Mouse (Mus musculus) brain, embryonic 14.5 days (tissue): ENCODE measurements around the gene Ctcf. TPM values are rescaled to one million over a fixed set of nuclear protein-coding genes. Genes with fewer than 3 reads are reported as not detected.
A peak's percentile ranks its signal among the peaks of the same experiment; 100 is the strongest.

Source experiments
- DNase-seq: peaks from one replicate; pipeline ENCODE4 v3.0.0-alpha.2; 2011; ENCODE audit warnings: low read depth
- CTCF ChIP-seq: fragments of 200-500 bp; IDR thresholded peaks from 2 replicates; pipeline ENCODE4 v1.5.1; 2012; ENCODE audit warnings: inconsistent platforms, mild to moderate bottlenecking, moderate library complexity, borderline replicate concordance; ENCODE audit not compliant: insufficient read depth, insufficient read length; ENCODE audit errors: extremely low read depth
- POLR2A ChIP-seq: fragments of 200-500 bp; IDR thresholded peaks from 2 replicates; pipeline ENCODE4 v1.6.1; 2012; ENCODE audit warnings: mild to moderate bottlenecking, inconsistent platforms, borderline replicate concordance; ENCODE audit not compliant: poor library complexity, insufficient read depth, insufficient read length, severe bottlenecking; ENCODE audit errors: extremely low read depth
- polyA plus RNA-seq: library from polyadenylated mRNA; depleted of rRNA; stranded (reverse); fragments of >200 nt; gene quantifications from 2 replicates; pipeline ENCODE4 v1.2.3, GENCODE M21; 2012

The Ctcf gene
- polyA plus RNA-seq, 1 experiment: 54.8 TPM

DNA sequence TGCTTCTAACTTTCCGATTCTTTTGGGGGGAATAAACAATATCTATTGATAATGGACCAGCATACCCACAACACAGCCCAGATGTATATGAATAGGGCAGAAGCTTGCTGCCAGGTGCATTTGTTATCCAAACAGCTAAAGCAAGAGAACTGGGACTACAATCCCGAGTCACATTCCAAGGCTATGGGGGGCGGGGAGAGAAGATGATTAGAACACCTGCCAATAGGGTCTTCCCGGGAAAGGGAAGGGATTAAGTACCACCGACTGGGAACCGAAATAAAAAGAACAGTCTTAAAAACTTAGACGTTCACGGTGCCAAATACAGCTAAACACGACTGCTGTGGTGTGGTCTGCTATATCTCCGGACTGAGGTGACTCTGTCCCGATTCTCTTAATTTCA is 887 bp upstream of the Ctcf start:
- TF ChIP-seq CTCF (no peak), POLR2A (no peak)
- no peak for DNase-seq

DNA sequence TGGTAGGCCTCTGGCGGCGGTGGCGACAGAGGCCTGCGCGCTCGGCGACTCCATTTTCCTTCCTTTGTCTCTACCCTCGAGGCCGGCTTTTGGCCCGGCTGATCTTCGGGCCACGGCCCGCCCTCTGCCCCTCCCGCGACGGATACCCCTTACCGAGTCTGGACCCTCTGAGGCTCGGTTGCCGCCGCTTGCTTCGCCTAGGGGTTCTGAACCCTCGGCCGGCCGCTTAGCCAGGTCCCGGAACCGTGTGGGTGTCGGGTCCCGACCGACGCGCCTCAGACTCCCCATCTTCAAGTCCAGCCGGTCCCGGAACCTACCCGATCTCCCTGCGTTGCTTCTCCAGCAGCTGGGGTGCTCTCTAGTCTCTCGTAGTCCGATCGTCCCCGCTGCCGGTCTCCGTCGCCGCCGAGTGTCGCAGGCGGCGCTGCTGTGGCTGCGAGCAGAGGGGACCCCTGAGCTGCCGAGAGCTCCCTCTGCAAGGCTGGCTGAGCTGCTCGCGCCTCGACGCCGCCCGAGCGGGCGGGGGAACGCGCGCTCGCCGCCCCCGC is 669 bp downstream of the Ctcf start, which contains the start of gene Agrp:
TSS of gene Agrp (minus strand) at position 431 of the 548 bp plus-strand sequence.
- DNase-seq: peak; percentile 76
- TF ChIP-seq CTCF: no peak
- peak; percentile 76 for TF ChIP-seq POLR2A

DNA sequence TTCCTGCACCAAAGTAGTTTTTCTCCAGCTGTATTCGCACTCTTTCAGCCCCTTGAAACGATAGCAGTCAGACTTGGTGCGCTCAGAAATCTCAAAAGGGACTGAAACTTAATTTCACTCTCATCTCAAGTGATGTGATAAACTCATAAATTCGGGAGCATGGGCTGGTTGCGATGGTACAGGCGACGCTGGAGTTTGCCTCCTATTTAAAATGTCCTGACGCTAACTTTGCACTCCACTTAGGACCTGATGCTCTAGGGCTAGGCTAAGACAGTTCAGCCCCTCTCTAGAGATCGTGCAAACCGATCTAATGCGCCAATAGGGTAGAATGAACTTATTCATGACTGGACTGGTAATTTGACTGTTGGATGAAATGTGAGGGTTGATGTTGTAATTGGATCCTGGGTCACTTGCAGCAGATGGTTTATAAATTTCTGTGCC is 1.3 kb downstream of the Ctcf start:
- TF ChIP-seq POLR2A (no peak), CTCF (no peak)
- DNase-seq: peak; percentile 64

DNA sequence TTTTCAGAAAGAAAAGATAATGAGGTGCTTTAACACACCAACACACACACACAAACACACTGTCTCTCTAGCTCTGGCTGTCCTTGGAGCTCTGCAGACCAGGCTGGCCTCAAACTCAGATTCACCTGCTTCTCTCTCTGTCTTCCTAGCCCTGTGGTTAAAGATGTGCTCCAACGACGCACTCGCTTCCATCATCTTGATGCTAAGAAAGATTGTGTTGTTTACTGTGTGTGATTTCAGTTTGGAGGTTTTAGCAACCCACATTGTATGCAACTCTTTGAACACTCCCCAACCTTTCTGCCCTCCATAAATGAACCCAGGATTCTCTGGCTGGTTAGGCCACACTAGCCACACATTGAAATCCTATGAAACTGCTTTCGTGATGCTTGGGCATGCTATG is 2.1 kb downstream of the Ctcf start:
- no peak for DNase-seq
- TF ChIP-seq POLR2A (no peak), CTCF (no peak)

DNA sequence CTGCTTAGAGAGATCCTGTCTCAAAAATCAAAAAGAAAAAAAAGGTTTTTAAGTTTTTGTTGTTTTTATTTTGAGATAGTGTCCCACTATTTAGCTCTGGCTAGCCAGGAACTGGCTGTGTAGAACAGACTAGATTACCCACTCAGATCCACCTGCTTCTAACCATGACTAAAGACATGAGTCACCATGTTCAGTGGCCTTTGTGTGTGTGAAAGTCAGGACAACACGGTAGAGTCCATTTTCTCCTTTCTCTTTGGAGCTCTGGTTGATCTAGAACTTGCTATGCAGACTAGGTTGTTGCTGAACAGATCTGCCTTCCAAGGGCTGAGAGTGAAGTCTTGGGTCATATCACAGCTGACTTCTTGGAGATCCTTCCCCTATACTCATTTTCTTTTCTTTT is 3.5 kb downstream of the Ctcf start:
- TF ChIP-seq POLR2A (no peak), CTCF (no peak)
- no peak for DNase-seq

DNA sequence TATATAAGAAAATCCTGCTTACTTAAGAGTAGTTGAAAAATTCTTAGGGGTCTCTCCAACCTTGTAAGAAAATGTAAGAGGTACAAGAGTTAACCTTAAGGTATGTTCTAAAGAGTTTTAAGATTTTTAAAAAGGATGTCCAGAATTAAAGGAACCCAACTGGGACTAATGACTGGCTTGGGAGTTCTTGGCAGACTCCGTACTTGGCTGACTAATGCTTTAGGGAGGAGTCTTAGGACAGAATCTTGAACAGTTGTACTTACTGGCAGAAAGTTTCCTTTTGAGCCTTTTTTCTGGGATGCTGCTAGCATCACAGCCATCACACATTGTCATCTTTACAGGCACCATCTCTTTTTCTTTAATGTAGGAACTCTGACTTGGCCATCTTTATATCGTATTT is 4.1 kb downstream of the Ctcf start:
- TF ChIP-seq CTCF (no peak), POLR2A (no peak)

DNA sequence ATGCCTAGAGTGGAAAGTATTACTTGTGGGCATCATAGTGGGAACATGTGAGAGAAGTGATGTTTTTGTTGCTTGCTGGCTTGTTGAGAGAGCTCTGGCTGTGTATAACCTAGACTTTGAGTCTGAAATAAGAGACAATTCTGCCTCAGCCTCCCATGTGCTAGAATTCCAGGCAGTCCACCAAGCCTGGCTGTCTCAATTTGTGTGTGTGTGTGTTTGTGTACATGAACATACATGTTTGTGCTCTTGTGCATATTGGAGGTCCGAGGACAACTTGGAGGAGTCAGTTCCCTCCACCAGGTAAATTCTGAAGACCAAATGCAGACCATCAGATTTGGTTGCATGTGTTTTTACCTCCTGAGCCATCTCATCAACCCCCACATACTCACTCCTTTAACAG is 8.8 kb downstream of the Ctcf start:
- no peak for DNase-seq
- TF ChIP-seq CTCF (no peak), POLR2A (no peak)

More for the DNA sequence above, 4.1 kb downstream of the Ctcf start:
- peak; percentile 36 for DNase-seq

DNA sequence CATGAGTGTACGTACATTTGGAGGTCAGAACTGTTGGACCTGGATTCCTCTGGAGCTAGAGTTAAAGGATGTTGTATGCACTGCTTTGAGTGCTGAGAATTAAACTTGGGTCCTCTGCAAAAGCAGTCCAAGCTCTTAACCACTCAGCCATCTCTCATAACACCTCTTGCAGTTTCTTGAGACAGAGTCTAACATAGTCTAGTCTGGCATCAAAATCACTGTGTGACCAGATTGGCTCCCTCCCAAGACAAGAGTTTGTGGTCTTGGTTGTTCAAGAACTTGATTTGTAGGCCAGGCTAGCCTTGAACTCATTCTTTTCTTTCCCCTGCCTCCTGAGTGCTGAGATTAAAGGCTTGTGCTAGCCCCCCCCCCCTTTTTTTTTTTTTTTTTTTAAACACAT is 12.6 kb downstream of the Ctcf start:
- no peak for DNase-seq
- TF ChIP-seq CTCF: no peak

DNA sequence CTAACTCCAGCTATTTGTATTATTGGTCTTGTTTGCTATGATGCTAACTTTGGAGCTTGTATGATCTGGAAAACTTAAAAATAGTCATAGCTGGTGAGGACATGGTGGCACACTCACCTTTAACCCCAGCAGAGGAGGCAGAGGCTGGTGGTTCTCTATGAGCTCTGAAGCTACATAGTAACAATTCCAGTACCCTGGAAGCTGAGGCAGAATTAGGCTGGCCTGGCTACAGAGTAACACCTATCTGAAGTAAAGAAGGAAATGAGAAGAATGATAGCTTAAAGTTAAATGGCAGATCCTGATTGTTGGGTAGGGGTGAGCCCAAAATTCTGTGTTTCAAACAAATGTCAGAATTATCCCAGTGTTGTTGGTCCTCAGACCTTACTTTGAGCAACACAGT is 21.3 kb downstream of the Ctcf start:
- DNase-seq: no peak
- no peak for TF ChIP-seq CTCF
- TF ChIP-seq POLR2A: no peak

DNA sequence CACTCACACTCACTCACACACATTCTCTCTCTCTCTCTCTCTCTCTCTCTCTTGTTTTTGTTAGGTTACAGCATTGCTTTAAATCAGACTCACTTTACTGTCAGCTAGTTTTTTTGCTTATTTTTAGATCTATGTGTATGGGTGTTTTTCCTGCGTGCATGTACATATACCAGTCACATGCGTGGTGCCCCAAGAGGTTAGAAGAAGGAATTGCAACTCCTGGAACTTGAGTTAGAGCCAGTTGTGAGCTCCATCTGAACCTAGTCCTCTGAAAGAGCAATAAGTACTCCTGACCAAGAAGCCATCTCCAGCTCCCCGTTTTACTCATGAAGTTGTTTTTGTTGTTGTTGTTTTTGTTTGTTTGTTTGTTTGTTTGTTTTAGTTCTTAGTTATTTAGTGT is 24.8 kb downstream of the Ctcf start:
- peak; percentile 49 for DNase-seq
- no peak for TF ChIP-seq POLR2A
- peak; percentile 55; the same call in 1 of the 2 replicates for TF ChIP-seq CTCF

DNA sequence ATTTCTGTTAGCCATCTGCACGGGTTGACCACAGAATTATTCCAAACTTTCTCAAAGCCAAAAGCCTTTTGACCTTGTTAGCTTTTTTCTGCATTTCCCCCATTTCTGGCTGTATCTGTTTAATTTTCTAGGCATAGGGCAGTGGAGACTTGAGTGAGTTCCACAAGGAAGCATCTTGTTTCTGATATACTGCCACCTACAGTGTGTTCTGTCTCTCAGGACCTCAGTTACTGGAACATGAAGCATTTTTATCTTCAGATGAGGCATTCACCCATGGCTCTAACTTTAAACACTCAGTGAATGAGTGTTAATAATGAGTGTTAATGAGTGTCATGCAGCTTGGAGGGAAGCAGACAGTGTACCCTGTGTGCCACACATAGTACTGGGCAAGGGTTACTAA is 41.5 kb downstream of the Ctcf start:
- DNase-seq: no peak
- no peak for TF ChIP-seq POLR2A
- no peak for TF ChIP-seq CTCF

DNA sequence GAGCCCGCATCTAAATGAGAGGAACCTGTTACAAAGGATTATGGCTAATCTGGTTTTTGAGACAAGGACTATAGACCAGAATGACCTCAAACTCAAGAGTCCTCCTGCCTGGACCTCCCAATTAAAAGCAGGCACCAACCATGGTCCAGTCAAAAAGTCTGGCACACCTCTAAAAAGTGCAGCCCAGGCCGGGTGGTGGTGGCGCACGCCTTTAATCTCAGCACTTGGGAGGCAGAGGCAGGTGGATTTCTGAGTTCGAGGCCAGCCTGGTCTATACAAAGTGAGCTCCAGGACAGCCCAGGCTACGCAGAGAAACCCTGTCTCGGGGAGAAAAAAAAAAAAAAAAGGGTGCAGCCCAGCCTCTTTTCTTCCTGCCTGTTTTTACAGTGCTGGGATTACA is 49.0 kb downstream of the Ctcf start:
- no peak for TF ChIP-seq CTCF
- no peak for DNase-seq

DNA sequence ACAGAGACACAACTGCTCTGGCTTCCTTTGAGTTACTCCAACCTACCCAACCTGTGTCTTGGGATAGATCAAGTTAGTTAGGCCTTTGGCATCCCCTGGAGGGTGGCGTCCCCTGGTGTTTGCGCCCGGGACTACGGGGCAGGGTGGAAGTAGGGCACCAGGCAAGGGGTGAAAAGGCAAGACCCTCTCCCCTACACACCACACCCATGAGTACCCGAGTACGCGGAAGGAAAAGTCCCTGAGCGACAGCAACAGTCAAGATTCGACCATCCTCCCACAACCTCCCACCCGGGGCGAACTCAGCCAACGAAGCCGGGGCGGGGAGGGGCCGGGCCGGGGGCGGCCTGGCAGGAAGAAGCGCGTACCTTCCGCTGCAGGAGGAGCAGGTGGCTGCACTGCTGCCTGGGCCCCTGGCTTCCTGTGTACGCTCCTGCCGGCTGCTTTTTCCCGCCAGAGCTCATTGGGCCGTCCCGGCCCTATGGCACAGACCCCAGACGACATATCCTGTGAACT is 49.5 kb downstream of the Ctcf start, which contains the start of gene Carmil2:
TSS of gene Carmil2 (plus strand) at position 479 of the 513 bp plus-strand sequence.
- TF ChIP-seq POLR2A: no peak
- TF ChIP-seq CTCF: peak; percentile 59
- DNase-seq: no peak

DNA sequence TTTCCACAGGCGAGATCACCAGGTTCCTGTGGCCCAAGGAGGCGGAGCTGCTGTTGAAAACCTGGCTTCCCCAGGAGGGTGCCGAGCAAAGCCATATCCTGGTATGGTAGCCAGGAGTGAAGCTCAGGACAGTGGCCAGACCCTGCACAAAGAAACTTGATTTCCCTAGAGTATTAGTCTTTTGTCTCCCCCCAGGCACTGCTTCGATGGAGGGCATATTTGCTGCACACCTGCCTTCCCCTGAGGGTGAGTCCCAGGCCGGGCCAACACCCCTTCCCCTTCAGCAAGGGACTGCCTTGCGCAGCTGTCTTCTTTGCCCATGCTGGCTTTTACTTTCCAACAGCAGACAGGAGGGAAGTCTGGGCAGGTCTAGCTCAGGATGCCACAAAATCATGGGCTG is 50.2 kb downstream of the Ctcf start:
- TF ChIP-seq CTCF (no peak), POLR2A (no peak)
- DNase-seq: no peak
